20 mouse cellular contexts compared by ENCODE assay signal in the genomic region with DNA sequence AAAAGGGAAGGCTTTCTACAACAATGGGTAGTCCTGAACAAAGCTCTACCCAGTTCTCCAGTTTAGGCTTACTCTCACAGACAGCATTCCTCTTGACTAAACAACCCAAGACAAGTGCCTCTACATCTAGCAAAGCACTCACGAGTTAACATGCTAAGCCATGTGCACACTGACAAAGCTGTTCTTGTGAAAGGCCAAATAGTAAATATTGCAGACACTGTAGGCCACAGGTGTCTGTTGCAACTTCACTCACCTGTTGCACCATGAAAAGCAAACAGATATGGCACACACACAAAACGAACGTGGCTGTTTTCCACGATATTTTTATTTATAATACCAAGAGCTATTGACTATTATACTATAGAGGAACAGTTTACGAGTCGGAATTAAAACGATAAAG. TPM values are rescaled to one million over a fixed set of nuclear protein-coding genes. Genes with fewer than 3 reads are reported as not detected.
DNase-seq lines count a peak whose midpoint lies in the region; ATAC-seq and TF ChIP-seq lines count a peak whose summit lies in the region.
"Had no signal": no experiment of that assay in that cellular context is flagged by ENCODE, and none has a peak within 500 bp of the region (broad histone marks: within the 10 kb centered on the region; RNA-seq: fewer than 3 reads in every experiment).

No protein-coding gene starts in this region.

- H3K4me1 ChIP-seq in lung, postnatal 0 days (ENCODE audit: insufficient read depth, low read depth, low read length), result no peaks in the 10 kb centered on the region
- H3K4me1 ChIP-seq in lung, adult 2 months (ENCODE audit: control insufficient read depth, insufficient read depth, low read length), result no peaks in the 10 kb centered on the region
- H3K4me1 ChIP-seq in liver, embryonic 13.5 days (replicated peaks), result no peaks in the 10 kb centered on the region
- no peaks in the 10 kb centered on the region for H3K4me1 ChIP-seq in liver, embryonic 15.5 days (replicated peaks)
- H3K4me1 ChIP-seq: embryonic facial prominence, embryonic 15.5 days; forebrain, embryonic 15.5 days; heart, embryonic 13.5 days had no signal

- H3K36me3 ChIP-seq in lung, postnatal 0 days (ENCODE audit: insufficient read depth, low read length), result no peaks in the 10 kb centered on the region
- H3K36me3 ChIP-seq in liver, embryonic 13.5 days, result no peaks in the 10 kb centered on the region
- H3K36me3 ChIP-seq in liver, embryonic 15.5 days (replicated peaks), result no peaks in the 10 kb centered on the region

- no peak overlapping the region for H3K4me3 ChIP-seq in lung, postnatal 0 days (ENCODE audit: low read depth, low read length)
- no peak overlapping the region for H3K4me3 ChIP-seq in lung, adult 2 months (replicated peaks; ENCODE audit: extremely low read depth, low read depth, low read length)
- H3K4me3 ChIP-seq in liver, embryonic 13.5 days (replicated peaks), result no peak overlapping the region
- no peak overlapping the region for H3K4me3 ChIP-seq in liver, embryonic 15.5 days (replicated peaks)
- H3K4me3 ChIP-seq: embryonic facial prominence, embryonic 15.5 days; erythroblast, embryonic 14.5 days; forebrain, embryonic 15.5 days; heart, embryonic 13.5 days had no signal

- WGBS in lung, postnatal 0 days, result 66% methylated on average over 7 of the region's 7 CpGs
- WGBS in lung, adult 2 months, result 73% methylated on average over 7 of the region's 7 CpGs
- WGBS in liver, embryonic 13.5 days (ENCODE audit: insufficient replicate concordance), result 70% methylated on average over 7 of the region's 7 CpGs
- 71% methylated on average over 7 of the region's 7 CpGs for WGBS in liver, embryonic 15.5 days (ENCODE audit: insufficient replicate concordance)

- ATAC-seq in lung, postnatal 0 days, result peak; percentile 96
- ATAC-seq in liver, embryonic 13.5 days (ENCODE audit: low read depth), result peak; percentile 41; the same call in 1 of the 2 replicates
- peak; percentile 72 for ATAC-seq in liver, embryonic 15.5 days (ENCODE audit: insufficient read depth)
- ATAC-seq: forebrain, embryonic 15.5 days had no signal

- TF ChIP-seq CTCF in lung, postnatal 0 days (IDR thresholded peaks at IDR 0.05), result no peak
- TF ChIP-seq CTCF in lung, adult 2 months (IDR thresholded peaks at IDR 0.05; ENCODE audit: insufficient read depth, low read length), result no peak

- no peak overlapping the region for H3K4me2 ChIP-seq in lung, postnatal 0 days (replicated peaks; ENCODE audit: low read depth, low read length)
- H3K4me2 ChIP-seq in liver, embryonic 13.5 days, result no peak overlapping the region
- no peak overlapping the region for H3K4me2 ChIP-seq in liver, embryonic 15.5 days
- H3K4me2 ChIP-seq: embryonic facial prominence, embryonic 15.5 days; forebrain, embryonic 15.5 days; heart, embryonic 13.5 days had no signal

- no peak overlapping the region for H3K9ac ChIP-seq in lung, postnatal 0 days (replicated peaks; ENCODE audit: low read depth)
- no peak overlapping the region for H3K9ac ChIP-seq in liver, embryonic 13.5 days
- no peak overlapping the region for H3K9ac ChIP-seq in liver, embryonic 15.5 days
- H3K9ac ChIP-seq: embryonic facial prominence, embryonic 15.5 days; forebrain, embryonic 15.5 days; heart, embryonic 13.5 days had no signal

- no peaks in the 10 kb centered on the region for H3K27me3 ChIP-seq in lung, postnatal 0 days (replicated peaks; ENCODE audit: insufficient read depth, low read length)
- H3K27me3 ChIP-seq in liver, embryonic 13.5 days, result no peaks in the 10 kb centered on the region
- H3K27me3 ChIP-seq in liver, embryonic 15.5 days, result no peaks in the 10 kb centered on the region
- H3K27me3 ChIP-seq: embryonic facial prominence, embryonic 15.5 days; forebrain, embryonic 15.5 days; heart, embryonic 13.5 days had no signal

- TF ChIP-seq POLR2A in lung, adult 2 months (IDR thresholded peaks at IDR 0.05; ENCODE audit: borderline replicate concordance, extremely low read depth, low read depth, low read length), result no peak

- no peaks in the 10 kb centered on the region for H3K9me3 ChIP-seq in lung, postnatal 0 days (ENCODE audit: low read length)
- no peaks in the 10 kb centered on the region for H3K9me3 ChIP-seq in liver, embryonic 13.5 days (replicated peaks)
- H3K9me3 ChIP-seq in liver, embryonic 15.5 days (replicated peaks), result no peaks in the 10 kb centered on the region
- H3K9me3 ChIP-seq: embryonic facial prominence, embryonic 15.5 days; forebrain, embryonic 15.5 days; heart, embryonic 13.5 days had no signal

- intact Hi-C loops in left cerebral cortex, postnatal 25 days (cut with DNase I), result no loop called here

- peak; percentile 81 for DNase-seq in lung, postnatal 0 days (ENCODE audit: low spot score)
- DNase-seq in lung, adult 2 months, result no peak
- no peak for DNase-seq in liver, embryonic 13.5 days
- DNase-seq in lung, postnatal 36 days, result peak; percentile 66
- no peak for DNase-seq in embryo, embryonic 10.5 days (ENCODE audit: low spot score)
- no peak for DNase-seq in left cerebral cortex, postnatal 25 days (ENCODE audit: low spot score in 2 of 2)
- no peak for DNase-seq in layer of hippocampus, adult 8-10 months (ENCODE audit: low spot score in 2 of 2)
- DNase-seq: adrenal gland, adult 2 months; adrenal gland, postnatal 25 days; cerebellum, adult 2 months; cerebellum, postnatal 10 days; embryo, embryonic 11 days; gastrocnemius, postnatal 36 days; heart, adult 11 months; heart, postnatal 36 days had no signal

- peak overlapping the region; percentile 32; the same call in 1 of the 2 replicates for H3K27ac ChIP-seq in lung, postnatal 0 days (ENCODE audit: low read length)
- no peak overlapping the region for H3K27ac ChIP-seq in liver, embryonic 13.5 days
- H3K27ac ChIP-seq in liver, embryonic 15.5 days (replicated peaks), result peak overlapping the region; percentile 41; the same call in 1 of the 2 replicates
- H3K27ac ChIP-seq: embryonic facial prominence, embryonic 15.5 days; forebrain, embryonic 15.5 days; heart, embryonic 13.5 days had no signal

- TF ChIP-seq EP300 in lung, postnatal 0 days (IDR thresholded peaks at IDR 0.05), result peak; percentile 87

RNA-seq across cellular contexts. Expression of a gene that starts 18.1 kb away (rescaled TPM):
- polyA plus RNA-seq in lung, postnatal 0 days (2015; fragmentation: Nextera tagmentation; extraction: Ambion mirVana), result 54.7 and 69.5 TPM in 2 replicates
- 15.8 and 28.0 TPM in 2 replicates for polyA plus RNA-seq in lung, adult 2 months (2012; rRNA removed)
- polyA plus RNA-seq in liver, embryonic 13.5 days (2015; fragmentation: Nextera tagmentation; extraction: Ambion mirVana), result 11.8 and 15.6 TPM in 2 replicates
- 17.7 and 20.4 TPM in 2 replicates for polyA plus RNA-seq in liver, embryonic 15.5 days (2015; fragmentation: Nextera tagmentation; extraction: Ambion mirVana)
- total RNA-seq in left cerebral cortex, postnatal 25 days (2021), result 1 to 10 TPM; 6.0 to 8.0 TPM
- total RNA-seq in layer of hippocampus, adult 8-10 months (2022), result 1 to 10 TPM; 5.2 to 8.6 (median 6.6) TPM

Comparison
In these comparisons a context has a peak if more than half of its experiments do, and no peak if none do; other contexts are left out.
1. DNase-seq: peak in lung, postnatal 0 days (single experiment) and lung, postnatal 36 days (single experiment); none in lung, adult 2 months (single experiment), liver, embryonic 13.5 days (single experiment), embryo, embryonic 10.5 days (single experiment), left cerebral cortex, postnatal 25 days (0 of 2) and layer of hippocampus, adult 8-10 months (0 of 2).
2. ATAC-seq: peak in every context shown above with its lines; median percentile 96 in lung, postnatal 0 days; 72 in liver, embryonic 15.5 days; 41 in liver, embryonic 13.5 days.